Mouse (Mus musculus): ENCODE measurements around the gene Esr1. TPM values are rescaled to one million over a fixed set of nuclear protein-coding genes. Genes with fewer than 3 reads are reported as not detected.

The Esr1 gene
- polyA plus RNA-seq, 1 experiment = 3.6 TPM

DNA sequence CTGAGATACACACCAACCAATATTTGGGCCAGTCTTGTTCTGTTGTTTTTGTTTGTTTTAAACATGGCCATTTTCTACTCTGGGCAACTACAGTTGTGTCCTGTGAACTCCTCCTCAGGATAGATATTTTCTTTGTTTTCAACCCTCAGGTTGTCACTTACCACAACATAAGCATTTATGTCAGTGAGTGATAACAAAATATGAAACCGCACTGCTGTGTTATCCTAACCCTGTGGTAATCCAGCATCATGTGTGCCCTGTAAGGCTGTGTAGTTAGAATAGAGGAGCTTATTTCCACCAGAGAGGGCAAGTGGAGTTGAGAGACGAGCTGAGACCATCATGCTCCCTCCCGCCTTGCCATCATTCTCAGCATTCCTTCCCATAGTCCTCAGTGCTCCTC is 385.2 kb downstream of the Esr1 start:
- TF ChIP-seq MAX (IDR thresholded peaks at IDR 0.05; ENCODE audit: low read depth) (no peak), POLR2A (IDR thresholded peaks at IDR 0.05; ENCODE audit: insufficient read length, low read depth) (no peak), TCF12 (IDR thresholded peaks at IDR 0.05; ENCODE audit: insufficient read depth, poor library complexity, severe bottlenecking) (no peak), TCF3 (IDR thresholded peaks at IDR 0.05; ENCODE audit: insufficient read length, low read depth) (no peak), SRF (IDR thresholded peaks at IDR 0.05; ENCODE audit: control insufficient read depth, insufficient read length, low read depth) (no peak), MYOD1 (IDR thresholded peaks at IDR 0.05; ENCODE audit: control insufficient read depth in 1 of 3, insufficient read length in 2 of 3, low read depth in 2 of 3) (no peak), CEBPB (IDR thresholded peaks at IDR 0.05; ENCODE audit: insufficient read depth, poor library complexity, severe bottlenecking) (no peak), POLR2AphosphoS2 (IDR thresholded peaks at IDR 0.05; ENCODE audit: insufficient read length, low read depth) (no peak)
- Histone ChIP-seq H3K4me3 (no peak overlapping the region), H3K36me3 (ENCODE audit: control insufficient read depth, insufficient read depth) (no peaks in the 10 kb centered on the region), H3ac (ENCODE audit: control insufficient read depth, insufficient read length) (no peak overlapping the region), H3K27me3 (ENCODE audit: control insufficient read depth, insufficient read depth, insufficient read length) (no peaks in the 10 kb centered on the region), H3K4me2 (ENCODE audit: low read depth) (no peak overlapping the region), H3K79me2 (ENCODE audit: control insufficient read depth, insufficient read depth) (no peaks in the 10 kb centered on the region)

DNA sequence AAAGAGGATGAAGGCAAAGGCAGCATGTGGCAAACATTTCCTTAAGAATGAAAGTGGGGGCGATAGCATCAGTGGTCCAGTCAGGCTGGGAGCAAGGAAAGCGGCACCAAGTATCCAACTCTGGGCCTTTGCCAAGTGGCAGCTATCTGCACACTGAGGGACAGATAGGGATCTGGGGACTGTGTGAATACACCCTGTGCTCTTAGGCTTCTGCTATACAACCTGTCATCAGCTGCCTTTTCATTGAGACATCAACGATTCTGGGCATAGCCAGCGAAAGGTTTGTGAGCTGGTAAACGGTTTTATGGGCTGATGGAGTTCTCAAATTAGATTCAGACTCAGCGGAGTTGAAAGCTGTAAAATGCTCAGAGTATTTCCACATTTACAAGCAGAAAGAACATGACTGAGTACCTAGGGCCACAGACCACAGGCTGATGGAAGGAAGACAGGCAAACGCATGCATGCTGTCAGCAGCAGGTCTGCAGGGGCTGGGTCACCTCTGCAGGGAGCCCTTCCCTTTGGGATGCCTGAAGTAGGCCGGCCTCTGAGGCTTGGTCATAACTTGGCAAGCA is 397.5 kb downstream of the Esr1 start:
- TF ChIP-seq E2F4 (IDR thresholded peaks at IDR 0.05; ENCODE audit: insufficient read depth) = no peak
- TF ChIP-seq MAX (IDR thresholded peaks at IDR 0.05; ENCODE audit: low read depth) = no peak
- TF ChIP-seq USF1 (IDR thresholded peaks at IDR 0.05; ENCODE audit: low read depth) = no peak
- no peak for TF ChIP-seq SRF (IDR thresholded peaks at IDR 0.05; ENCODE audit: control insufficient read depth, insufficient read length, low read depth)
- TF ChIP-seq TCF12 (IDR thresholded peaks at IDR 0.05; ENCODE audit: insufficient read depth, poor library complexity, severe bottlenecking) = no peak
- no peak for TF ChIP-seq CEBPB (IDR thresholded peaks at IDR 0.05; ENCODE audit: insufficient read depth, poor library complexity, severe bottlenecking)
- Histone ChIP-seq H3K4me3 (no peak overlapping the region), H3K27me3 (ENCODE audit: control insufficient read depth, insufficient read depth, insufficient read length) (no peaks in the 10 kb centered on the region), H3K4me2 (ENCODE audit: low read depth) (no peak overlapping the region), H3K79me2 (ENCODE audit: control insufficient read depth, insufficient read depth) (no peaks in the 10 kb centered on the region), H3K36me3 (ENCODE audit: control insufficient read depth, insufficient read depth) (no peaks in the 10 kb centered on the region), H3ac (ENCODE audit: control insufficient read depth, insufficient read length) (no peak overlapping the region)

DNA sequence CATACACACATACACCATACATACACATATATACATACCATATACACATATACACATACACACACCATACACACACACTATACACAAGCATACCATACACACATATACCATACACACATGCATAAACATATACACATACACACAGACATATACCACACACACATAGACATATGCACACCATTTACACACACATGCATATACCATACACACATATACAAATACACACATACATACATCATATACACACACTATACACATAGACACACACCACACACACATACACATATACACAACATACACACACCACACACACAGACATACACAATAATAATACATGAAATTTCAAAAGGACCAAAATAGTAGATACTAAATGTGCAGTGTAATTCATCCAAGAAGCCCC is 400.6 kb downstream of the Esr1 start:
- Histone ChIP-seq H3ac (ENCODE audit: control insufficient read depth, insufficient read length) (no peak overlapping the region), H3K36me3 (ENCODE audit: control insufficient read depth, insufficient read depth) (no peaks in the 10 kb centered on the region), H3K4me3 (no peak overlapping the region), H3K79me2 (ENCODE audit: control insufficient read depth, insufficient read depth) (no peaks in the 10 kb centered on the region), H3K4me2 (ENCODE audit: low read depth) (no peak overlapping the region), H3K27me3 (ENCODE audit: control insufficient read depth, insufficient read depth, insufficient read length) (no peaks in the 10 kb centered on the region)
- no peak for TF ChIP-seq MYOG (IDR thresholded peaks at IDR 0.05; ENCODE audit: control insufficient read depth in 1 of 3, insufficient read depth in 1 of 3, insufficient read length in 2 of 3, low read depth in 2 of 3)
- TF ChIP-seq POLR2AphosphoS2 (IDR thresholded peaks at IDR 0.05; ENCODE audit: insufficient read length, low read depth) = no peak
- TF ChIP-seq POLR2A (IDR thresholded peaks at IDR 0.05; ENCODE audit: insufficient read length, low read depth) = no peak
- TF ChIP-seq USF1 (IDR thresholded peaks at IDR 0.05; ENCODE audit: low read depth) = no peak
- TF ChIP-seq E2F4 (IDR thresholded peaks at IDR 0.05; ENCODE audit: insufficient read depth) = no peak
- no peak for TF ChIP-seq MAX (IDR thresholded peaks at IDR 0.05; ENCODE audit: low read depth)
- TF ChIP-seq CEBPB (IDR thresholded peaks at IDR 0.05; ENCODE audit: insufficient read depth, poor library complexity, severe bottlenecking) = no peak
- no peak for TF ChIP-seq SRF (IDR thresholded peaks at IDR 0.05; ENCODE audit: control insufficient read depth, insufficient read length, low read depth)
- no peak for TF ChIP-seq TCF3 (IDR thresholded peaks at IDR 0.05; ENCODE audit: insufficient read length, low read depth)
- TF ChIP-seq REST (IDR thresholded peaks at IDR 0.05; ENCODE audit: insufficient read depth, insufficient read length) = no peak
- TF ChIP-seq MYOD1 (IDR thresholded peaks at IDR 0.05; ENCODE audit: control insufficient read depth in 1 of 3, insufficient read length in 2 of 3, low read depth in 2 of 3) = no peak
- TF ChIP-seq TCF12 (IDR thresholded peaks at IDR 0.05; ENCODE audit: insufficient read depth, poor library complexity, severe bottlenecking) = no peak

DNA sequence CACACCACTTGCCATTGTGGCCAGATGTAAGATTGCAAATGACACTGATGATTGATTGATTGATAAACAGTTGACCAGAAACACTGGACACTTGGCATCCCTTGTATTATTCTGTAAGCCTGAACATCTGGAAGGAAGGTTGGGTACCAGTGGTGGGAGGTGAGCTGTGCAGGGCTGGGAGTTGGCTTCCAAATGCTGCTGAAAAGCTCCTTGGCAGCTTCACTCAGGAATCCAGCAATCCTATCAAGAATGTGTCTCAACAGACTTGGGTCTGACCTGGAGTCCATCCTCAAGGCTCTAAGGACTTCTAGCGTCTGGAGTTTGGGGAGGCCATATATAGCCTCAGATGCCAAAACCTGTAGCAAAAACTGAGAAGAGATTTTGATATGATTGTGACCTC is 403.6 kb downstream of the Esr1 start:
- no peaks in the 10 kb centered on the region for H3K27me3 ChIP-seq (ENCODE audit: control insufficient read depth, insufficient read depth, insufficient read length)
- H3K36me3 ChIP-seq (ENCODE audit: control insufficient read depth, insufficient read depth) = no peaks in the 10 kb centered on the region
- no peak for TF ChIP-seq POLR2A (IDR thresholded peaks at IDR 0.05; ENCODE audit: insufficient read length, low read depth)
- no peak for TF ChIP-seq USF1 (IDR thresholded peaks at IDR 0.05; ENCODE audit: low read depth)
- TF ChIP-seq E2F4 (IDR thresholded peaks at IDR 0.05; ENCODE audit: insufficient read depth) = no peak
- TF ChIP-seq MYOG (IDR thresholded peaks at IDR 0.05; ENCODE audit: control insufficient read depth in 1 of 3, insufficient read depth in 1 of 3, insufficient read length in 2 of 3, low read depth in 2 of 3) = no peak
- no peak for TF ChIP-seq MAX (IDR thresholded peaks at IDR 0.05; ENCODE audit: low read depth)
- no peak for TF ChIP-seq TCF12 (IDR thresholded peaks at IDR 0.05; ENCODE audit: insufficient read depth, poor library complexity, severe bottlenecking)
- no peak for TF ChIP-seq TCF3 (IDR thresholded peaks at IDR 0.05; ENCODE audit: insufficient read length, low read depth)
- no peak for TF ChIP-seq SRF (IDR thresholded peaks at IDR 0.05; ENCODE audit: control insufficient read depth, insufficient read length, low read depth)
- H3K4me2 ChIP-seq (ENCODE audit: low read depth) = no peak overlapping the region
- H3ac ChIP-seq (ENCODE audit: control insufficient read depth, insufficient read length) = no peak overlapping the region
- H3K4me3 ChIP-seq = no peak overlapping the region
- no peaks in the 10 kb centered on the region for H3K79me2 ChIP-seq (ENCODE audit: control insufficient read depth, insufficient read depth)

DNA sequence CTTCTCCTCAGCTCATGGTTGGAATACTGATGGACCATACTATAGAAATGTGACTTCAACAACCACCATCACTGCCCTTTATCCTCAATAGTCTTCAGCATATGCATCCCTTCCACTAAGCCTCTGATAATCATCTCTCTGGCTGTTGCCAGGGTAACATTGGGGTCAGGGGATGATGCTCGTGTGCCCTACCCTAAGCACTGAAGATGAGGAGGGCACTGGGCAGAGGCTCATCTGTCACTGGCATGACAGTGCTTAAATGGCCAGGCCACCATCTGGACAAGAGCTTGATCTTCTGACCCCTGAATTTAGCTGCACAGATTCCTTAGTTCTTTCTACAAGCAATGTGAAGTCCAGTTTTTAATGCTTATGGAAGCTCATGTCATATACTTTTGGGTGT is 405.8 kb downstream of the Esr1 start:
- no peaks in the 10 kb centered on the region for H3K79me2 ChIP-seq (ENCODE audit: control insufficient read depth, insufficient read depth)
- no peak overlapping the region for H3K4me2 ChIP-seq (ENCODE audit: low read depth)
- peaks cover 4% of the 10 kb centered on the region for H3K36me3 ChIP-seq (ENCODE audit: control insufficient read depth, insufficient read depth)
- no peak overlapping the region for H3ac ChIP-seq (ENCODE audit: control insufficient read depth, insufficient read length)
- TF ChIP-seq POLR2AphosphoS2 (IDR thresholded peaks at IDR 0.05; ENCODE audit: insufficient read length, low read depth) (no peak), REST (IDR thresholded peaks at IDR 0.05; ENCODE audit: insufficient read depth, insufficient read length) (no peak), USF1 (IDR thresholded peaks at IDR 0.05; ENCODE audit: low read depth) (no peak), POLR2A (IDR thresholded peaks at IDR 0.05; ENCODE audit: insufficient read length, low read depth) (no peak), TCF3 (IDR thresholded peaks at IDR 0.05; ENCODE audit: insufficient read length, low read depth) (no peak), MYOD1 (IDR thresholded peaks at IDR 0.05; ENCODE audit: control insufficient read depth in 1 of 3, insufficient read length in 2 of 3, low read depth in 2 of 3) (no peak), TCF12 (IDR thresholded peaks at IDR 0.05; ENCODE audit: insufficient read depth, poor library complexity, severe bottlenecking) (no peak), SRF (IDR thresholded peaks at IDR 0.05; ENCODE audit: control insufficient read depth, insufficient read length, low read depth) (no peak), CEBPB (IDR thresholded peaks at IDR 0.05; ENCODE audit: insufficient read depth, poor library complexity, severe bottlenecking) (no peak), MYOG (IDR thresholded peaks at IDR 0.05; ENCODE audit: control insufficient read depth in 1 of 3, insufficient read depth in 1 of 3, insufficient read length in 2 of 3, low read depth in 2 of 3) (no peak), MAX (IDR thresholded peaks at IDR 0.05; ENCODE audit: low read depth) (no peak), E2F4 (IDR thresholded peaks at IDR 0.05; ENCODE audit: insufficient read depth) (no peak)
- no peak overlapping the region for H3K4me3 ChIP-seq
- no peaks in the 10 kb centered on the region for H3K27me3 ChIP-seq (ENCODE audit: control insufficient read depth, insufficient read depth, insufficient read length)
